Mouse (Mus musculus): ENCODE data around the gene AC140267.1.

DNA sequence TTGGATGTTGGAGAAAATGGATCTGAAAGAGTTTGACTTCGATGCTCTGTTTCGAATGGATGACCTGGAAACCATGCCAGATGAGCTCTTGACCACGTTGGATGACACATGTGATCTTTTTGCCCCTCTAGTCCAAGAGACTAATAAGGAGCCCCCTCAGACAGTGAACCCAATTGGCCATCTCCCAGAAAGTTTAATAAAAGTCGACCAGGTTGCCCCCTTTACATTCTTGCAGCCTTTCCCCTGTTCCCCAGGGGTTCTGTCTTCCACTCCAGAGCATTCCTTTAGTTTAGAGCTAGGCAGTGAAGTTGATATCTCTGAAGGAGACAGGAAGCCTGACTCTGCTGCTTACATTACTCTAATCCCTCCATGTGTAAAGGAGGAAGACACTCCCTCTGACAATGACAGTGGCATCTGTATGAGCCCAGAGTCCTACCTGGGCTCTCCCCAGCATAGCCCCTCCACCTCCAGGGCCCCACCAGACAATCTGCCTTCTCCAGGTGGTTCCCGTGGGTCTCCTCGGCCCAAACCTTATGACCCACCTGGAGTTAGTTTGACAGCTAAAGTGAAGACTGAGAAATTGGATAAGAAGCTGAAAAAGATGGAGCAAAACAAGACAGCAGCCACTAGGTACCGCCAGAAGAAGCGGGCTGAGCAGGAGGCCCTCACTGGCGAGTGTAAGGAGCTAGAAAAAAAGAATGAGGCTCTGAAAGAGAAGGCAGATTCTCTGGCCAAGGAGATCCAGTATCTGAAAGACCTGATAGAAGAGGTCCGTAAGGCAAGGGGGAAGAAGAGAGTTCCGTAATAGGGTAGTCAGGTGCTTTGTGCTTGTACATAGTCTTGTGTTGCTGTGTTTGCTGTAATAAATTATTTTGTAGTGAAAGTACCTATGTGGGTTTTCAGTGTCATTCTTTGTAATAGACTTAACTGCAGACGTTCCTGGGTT is 21.3 kb downstream of the AC140267.1 start:
- TF ChIP-seq CTCF (IDR thresholded peaks at IDR 0.05; ENCODE audit: borderline replicate concordance, insufficient read depth, low read length): no peak
- peak; percentile 32 for TF ChIP-seq POLR2A (IDR thresholded peaks at IDR 0.05; ENCODE audit: low read depth, low read length)
